Mouse (Mus musculus): Measurements from ENCODE around the gene Pdgfra.
A peak's percentile ranks its signal among the peaks of the same experiment; 100 is the strongest.

The Pdgfra gene

DNA sequence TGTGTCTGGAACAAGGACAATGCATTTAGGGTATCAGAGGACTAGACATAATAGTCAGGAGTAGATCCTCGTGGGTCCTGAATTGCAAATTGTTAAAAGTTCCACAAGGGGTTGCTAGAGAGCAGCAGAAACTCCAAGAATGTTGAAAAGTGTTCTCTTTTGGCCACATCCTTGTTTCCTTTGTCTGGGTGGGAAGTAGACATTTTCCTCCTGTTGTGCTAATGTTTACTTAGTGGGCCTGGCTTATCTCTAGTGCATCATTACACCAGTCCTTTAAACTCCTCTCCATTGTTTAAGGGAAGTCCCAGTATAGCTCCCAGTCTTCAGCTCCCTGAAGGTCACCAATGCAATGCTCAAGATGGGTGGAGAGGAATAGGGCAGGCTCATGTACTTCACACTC, 57.9 kb downstream of the Pdgfra start:
- DNase-seq (ENCODE audit: low read depth, low spot score) = peak; percentile 89

DNA sequence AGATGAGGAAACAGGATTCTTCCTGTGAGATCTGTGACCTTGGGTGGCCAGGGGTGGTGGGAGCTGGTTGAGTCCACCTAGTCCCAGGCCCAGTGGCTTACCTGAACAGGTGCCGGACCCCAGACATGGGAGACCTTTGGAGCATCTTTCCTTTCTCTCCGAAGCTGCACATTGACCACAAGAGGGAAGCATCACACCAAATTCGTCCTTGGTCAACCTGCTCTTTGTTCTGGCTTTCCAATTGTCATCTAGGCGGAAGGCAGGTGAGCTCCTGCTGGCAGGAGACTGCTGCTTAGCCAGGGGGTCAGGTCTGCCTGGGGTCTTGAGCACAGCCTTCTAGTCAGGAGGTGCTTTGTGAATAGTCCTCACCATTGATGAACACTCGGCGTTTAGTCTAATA, 62.4 kb downstream of the Pdgfra start:
- peak; percentile 66 for DNase-seq (ENCODE audit: low read depth, low spot score)

DNA sequence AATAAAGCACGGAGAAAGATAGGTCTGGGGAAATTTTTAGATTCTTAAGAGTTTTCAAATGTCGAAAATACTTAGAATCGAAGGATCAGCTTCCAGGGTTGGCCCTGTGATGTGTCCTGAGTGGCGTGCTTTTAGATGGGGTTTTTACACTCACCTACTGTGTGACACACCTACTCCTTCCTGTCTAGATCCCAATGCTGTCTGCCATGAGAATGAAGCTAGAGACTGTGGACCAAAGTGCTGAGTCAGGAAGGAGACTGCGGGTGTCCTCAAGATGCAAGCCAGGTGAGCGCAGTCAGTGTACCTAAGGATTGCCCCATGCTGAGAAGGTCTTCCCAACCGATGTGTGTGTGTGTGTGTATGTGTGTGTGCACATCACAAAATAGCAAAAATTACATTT, 62.8 kb downstream of the Pdgfra start:
- no peak for DNase-seq (ENCODE audit: low read depth, low spot score)

DNA sequence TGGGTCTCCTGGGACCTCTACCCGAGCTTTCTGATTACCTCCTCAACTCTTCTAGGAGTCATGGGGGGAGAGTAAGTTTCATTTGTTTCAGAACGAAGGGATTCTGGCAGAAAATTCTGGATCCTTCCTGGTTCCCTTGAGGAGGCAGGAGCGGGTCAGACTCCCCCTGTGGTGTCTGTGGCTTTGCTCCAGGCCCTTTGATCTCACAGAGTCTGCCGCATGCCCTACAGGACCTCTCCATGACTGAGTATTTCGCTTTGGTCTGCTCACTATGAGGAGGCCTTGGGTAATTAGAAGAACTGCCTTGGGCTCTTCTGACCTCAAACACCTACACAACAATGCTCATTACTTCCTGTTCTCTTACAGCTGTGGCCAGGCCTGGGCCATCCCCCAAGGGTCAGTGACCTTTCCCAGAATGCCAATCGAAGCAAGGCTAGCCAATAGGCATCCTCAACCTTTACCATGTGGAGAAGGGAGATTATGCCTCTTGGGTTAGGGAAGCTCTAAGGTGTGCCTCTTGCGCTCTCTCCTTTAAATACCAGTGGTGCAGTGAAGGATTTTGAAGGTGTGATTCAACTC, 63.7 kb downstream of the Pdgfra start:
- DNase-seq (ENCODE audit: low read depth, low spot score) = no peak

DNA sequence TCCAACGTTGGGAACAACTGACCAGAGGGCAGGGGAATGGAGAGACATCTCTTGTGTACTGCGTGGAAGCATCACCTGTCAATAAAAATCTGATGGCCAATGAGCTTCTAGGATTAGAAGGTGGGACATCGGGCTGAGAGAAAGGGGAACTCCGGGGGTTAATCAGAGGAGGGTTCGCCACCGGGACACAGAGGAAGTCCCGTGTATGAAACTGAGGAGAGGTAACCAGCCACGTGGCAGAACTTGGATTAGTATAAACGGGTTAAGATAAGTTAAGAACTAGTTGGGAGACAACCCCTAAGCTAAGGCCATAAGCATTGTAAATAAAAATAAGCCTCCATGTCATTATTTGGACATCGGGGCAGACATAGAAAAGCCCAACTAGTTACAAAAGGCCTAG, 69.5 kb downstream of the Pdgfra start:
- no peak for DNase-seq (ENCODE audit: low read depth, low spot score)

DNA sequence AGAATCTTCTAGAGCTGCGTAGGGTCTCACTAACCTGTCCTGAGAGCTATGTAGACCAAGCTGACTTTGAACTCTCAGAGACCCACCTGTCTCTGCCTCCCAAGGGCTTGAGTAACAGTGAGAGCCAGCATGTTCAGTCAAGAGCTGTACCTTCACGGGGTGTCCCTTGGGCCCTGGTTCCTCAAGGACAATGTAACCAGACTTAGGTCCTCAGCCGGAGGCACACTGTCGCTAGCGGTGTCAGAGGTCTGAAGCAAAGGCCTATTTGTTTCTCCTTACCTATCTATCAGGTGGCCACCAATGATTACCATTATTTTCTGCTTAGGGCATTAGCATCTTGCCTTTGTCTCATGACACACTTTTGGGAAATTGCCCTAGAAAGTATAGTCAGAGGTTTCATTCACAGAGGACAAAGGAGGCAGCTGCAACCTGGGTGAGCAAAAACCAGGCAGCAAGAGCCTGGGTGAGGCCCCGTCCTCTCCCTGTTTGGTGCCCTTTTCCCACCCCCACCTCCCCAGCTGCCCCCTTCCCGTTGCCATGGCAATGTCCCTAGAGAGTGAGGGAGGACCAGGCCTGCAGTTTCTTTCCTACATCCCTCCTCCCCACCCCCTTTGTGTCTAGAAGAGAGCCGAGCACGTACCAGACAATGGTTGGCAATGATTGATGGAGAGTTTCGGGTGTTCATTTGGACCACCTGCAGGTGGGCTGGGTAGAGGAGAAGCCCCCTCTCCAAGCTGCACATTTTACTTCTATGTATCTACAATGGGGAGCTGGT, 70.6 kb downstream of the Pdgfra start:
- no peak for DNase-seq (ENCODE audit: low read depth, low spot score)

DNA sequence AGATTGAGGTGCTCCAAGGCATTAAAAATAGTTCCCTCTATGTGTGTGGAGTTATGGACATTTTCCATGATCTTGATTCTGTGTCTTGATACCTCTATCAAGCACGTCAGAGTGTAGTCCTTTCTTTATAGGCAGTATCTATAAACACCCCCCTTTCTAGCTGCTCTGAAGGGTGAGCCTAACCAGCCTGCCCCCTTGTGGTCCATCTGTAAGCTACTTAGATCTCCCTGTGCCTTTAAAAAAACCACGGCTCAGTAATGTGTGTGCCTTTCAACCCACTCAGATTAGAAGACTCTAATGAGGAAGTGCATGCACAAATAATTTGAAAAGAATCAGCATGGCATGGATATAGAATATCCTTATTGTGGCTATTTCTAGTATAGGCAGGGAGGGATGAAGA, 86.3 kb downstream of the Pdgfra start:
- DNase-seq (ENCODE audit: low read depth, low spot score) = no peak

DNA sequence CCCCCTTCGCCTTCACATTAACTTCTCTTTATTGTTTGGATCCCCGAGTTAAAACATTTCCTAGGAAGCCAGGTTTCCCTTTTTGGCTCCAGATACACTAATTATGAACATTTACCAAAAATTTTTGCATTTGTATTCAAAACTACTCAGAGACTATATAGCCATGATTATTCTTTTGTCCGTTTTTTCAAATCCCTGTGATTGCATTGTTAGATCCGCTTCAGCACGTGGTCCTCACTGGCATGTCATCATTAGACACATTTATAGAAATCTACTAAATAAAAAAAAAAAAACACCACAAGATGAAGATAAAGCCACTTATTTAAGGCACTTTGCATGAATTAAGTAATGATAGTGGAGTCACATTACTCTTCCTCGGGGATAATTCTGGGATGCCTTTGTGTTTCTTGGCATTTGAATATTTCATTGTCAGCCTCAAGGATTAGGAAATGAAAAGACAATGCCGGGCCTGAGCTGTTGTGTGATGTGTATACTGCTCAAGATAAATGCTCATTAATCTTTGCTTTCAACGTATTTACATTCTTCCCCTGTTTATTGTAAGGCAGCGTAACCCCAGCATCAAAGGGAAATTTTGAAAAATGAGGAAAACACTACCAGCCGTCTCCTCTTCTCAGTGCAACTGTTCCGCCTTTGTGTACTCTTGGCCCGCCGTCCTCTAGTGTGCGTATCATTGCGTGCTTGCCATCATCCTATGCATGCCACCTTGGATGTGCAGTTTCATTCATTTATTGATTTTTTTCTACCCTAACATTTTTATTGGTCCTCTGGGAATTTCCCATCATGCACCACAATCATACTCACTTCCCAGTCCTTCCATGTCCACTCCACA, 87.1 kb downstream of the Pdgfra start:
- no peak for DNase-seq (ENCODE audit: low read depth, low spot score)

DNA sequence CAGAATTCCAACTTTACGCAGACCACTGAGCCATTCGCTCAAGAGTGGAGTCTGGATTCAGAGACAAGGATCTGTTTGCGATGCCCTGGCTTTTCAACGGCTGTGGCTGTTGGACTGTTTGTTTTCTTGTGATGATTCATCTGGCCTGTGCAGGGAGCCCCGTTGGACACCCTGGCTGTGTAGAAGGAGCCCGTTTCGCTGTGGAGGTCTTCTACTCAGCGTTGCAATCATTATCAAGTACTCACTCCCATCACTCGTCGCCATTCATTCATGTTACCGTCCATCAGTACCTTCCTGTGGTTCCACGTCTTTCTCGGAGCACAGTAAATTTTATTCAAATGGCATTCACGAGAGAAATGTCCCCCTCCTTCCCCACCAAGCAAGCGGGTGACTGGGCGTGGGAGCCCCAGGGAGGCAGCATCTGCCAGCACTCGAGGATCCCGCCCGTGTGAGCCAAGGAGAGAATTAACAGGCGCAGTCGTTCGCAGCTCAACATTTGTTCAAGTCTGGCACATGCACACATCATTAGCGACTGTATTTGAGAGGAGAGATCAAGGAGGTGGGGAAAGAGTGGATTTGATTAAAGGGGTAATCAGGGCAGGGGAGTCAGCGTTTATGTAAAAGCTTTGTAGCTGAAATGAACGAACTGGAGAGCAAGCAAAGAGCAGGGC, 95.1 kb downstream of the Pdgfra start:
- DNase-seq (ENCODE audit: low read depth, low spot score) = no peak

Data from ZHBTc4 (cell line).